Mouse (Mus musculus): Measurements from ENCODE around the gene Chil6. TPM values are rescaled to one million over a fixed set of nuclear protein-coding genes. Genes with fewer than 3 reads are reported as not detected.

The Chil6 gene
- polyA plus RNA-seq (2012; rRNA removed) = not detected in 2 replicates

GRCm38 (mm10) chr3:106406082-106406481 is at the start of gene Chil6:
TSS of gene Chil6 (minus strand) at chr3:106406182.

Other genes with a start within 250 kb of the Chil6 start
- not detected in 2 replicates for gene Chil3, start 238.6 kb downstream of the Chil6 start, polyA plus RNA-seq (2012; rRNA removed)
- not detected in 2 replicates for gene Chil4, start 186.7 kb downstream of the Chil6 start, polyA plus RNA-seq (2012; rRNA removed)
- gene Dennd2d, start 76.2 kb upstream of the Chil6 start, polyA plus RNA-seq (2012; rRNA removed) = 0.72 and 0.88 TPM in 2 replicates
- gene Dram2, start 141.6 kb upstream of the Chil6 start, polyA plus RNA-seq (2012; rRNA removed) = 18.5 and 37.7 TPM in 2 replicates
- gene Cept1, start 141.6 kb upstream of the Chil6 start, polyA plus RNA-seq (2012; rRNA removed) = 15.1 and 30.4 TPM in 2 replicates